Mouse (Mus musculus): ENCODE measurements at regions not wholly inside any gene's neighbourhood (a gene's known extent, or its start where the extent isn't known, plus 50 kb on each side); places are given as distances from the start of the nearest gene placed in this dataset.

GRCm38 (mm10) chr14:17433346-17433745 lies 226.7 kb upstream of the Thrb start:
- TF ChIP-seq CTCF (IDR thresholded peaks at IDR 0.05; ENCODE audit: insufficient read depth, low read depth, low read length) (no peak), POLR2A (IDR thresholded peaks at IDR 0.05; ENCODE audit: insufficient read depth, low read depth, low read length) (no peak)
